ENCODE assay signal across 8 mouse cellular contexts in the genomic region with DNA sequence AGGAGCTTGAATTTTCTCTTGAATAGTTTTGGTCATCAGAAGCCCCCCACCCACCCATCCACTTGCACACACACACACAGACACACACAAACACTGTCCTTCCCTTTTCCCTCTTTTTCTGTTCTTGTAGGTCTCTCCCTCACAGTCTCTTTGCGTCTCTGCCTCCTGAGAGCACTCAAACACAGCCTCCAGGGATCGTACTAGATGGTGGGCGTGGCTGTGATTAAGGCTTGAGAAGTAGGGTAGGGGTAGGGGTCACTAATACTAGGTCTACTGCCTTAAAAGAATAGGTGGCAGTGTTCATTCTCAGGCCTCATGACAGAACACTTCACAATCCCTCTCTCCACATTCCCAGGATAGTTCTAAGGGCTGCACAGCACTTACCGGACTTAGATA. TPM values are rescaled to one million over a fixed set of nuclear protein-coding genes. Genes with fewer than 3 reads are reported as not detected.
DNase-seq lines count a peak whose midpoint lies in the region; ATAC-seq and TF ChIP-seq lines count a peak whose summit lies in the region.

A gene (minus strand): TSS at position 150 of the 396 bp plus-strand sequence.

- 36% methylated on average over 4 of the region's 4 CpGs for WGBS in bone marrow, adult 2 months
- 28% methylated on average over 4 of the region's 4 CpGs for WGBS in heart, embryonic 13.5 days
- 20% methylated on average over 4 of the region's 4 CpGs for WGBS in midbrain, embryonic 10.5 days

- DNase-seq in left cerebral cortex, adult 18-20 months (ENCODE audit: low spot score in 2 of 2) = no peak
- no peak for DNase-seq in left cerebral cortex, adult 9 months (ENCODE audit: low spot score in 2 of 2)
- no peak for DNase-seq in left cerebral cortex, postnatal 14 days (ENCODE audit: low spot score in 2 of 2)
- no peak for DNase-seq in midbrain, embryonic 10.5 days (ENCODE audit: low spot score)
- DNase-seq in natural killer cell, adult 2 months (ENCODE audit: low spot score in 2 of 2) = no peak
- DNase-seq in cerebellum, adult 18-20 months = no peak

- H3K27ac ChIP-seq in bone marrow, adult 2 months (ENCODE audit: control insufficient read depth, insufficient read depth, low read depth, low read length, poor library complexity) = no peak within 1 kb of the TSS
- H3K27ac ChIP-seq in heart, embryonic 13.5 days (replicated peaks) = peak within 1 kb of the TSS; percentile 82
- peak within 1 kb of the TSS; percentile 86 for H3K27ac ChIP-seq in midbrain, embryonic 10.5 days (replicated peaks)

- intact Hi-C loops in left cerebral cortex, postnatal 14 days (cut with DNase I) = no loop called here

- H3K4me3 ChIP-seq in bone marrow, adult 2 months (replicated peaks; ENCODE audit: control insufficient read depth, low read depth, low read length) = peak within 1 kb of the TSS; percentile 81
- H3K4me3 ChIP-seq in heart, embryonic 13.5 days = peak within 1 kb of the TSS; percentile 67
- peak within 1 kb of the TSS; percentile 67 for H3K4me3 ChIP-seq in midbrain, embryonic 10.5 days

- TF ChIP-seq POLR2A in bone marrow, adult 2 months (IDR thresholded peaks at IDR 0.05; ENCODE audit: borderline replicate concordance, control insufficient read depth, low read depth, low read length) = no peak

- no peaks in the 10 kb centered on the region for H3K4me1 ChIP-seq in bone marrow, adult 2 months (ENCODE audit: control insufficient read depth, insufficient read depth, low read length)
- H3K4me1 ChIP-seq in heart, embryonic 13.5 days = peaks cover 17% of the 10 kb centered on the region
- peaks cover 19% of the 10 kb centered on the region for H3K4me1 ChIP-seq in midbrain, embryonic 10.5 days

- no peak for TF ChIP-seq CTCF in bone marrow, adult 2 months (IDR thresholded peaks at IDR 0.05; ENCODE audit: control insufficient read depth, insufficient read depth, low read length)

- H3K9me3 ChIP-seq in heart, embryonic 13.5 days = no peaks in the 10 kb centered on the region
- no peaks in the 10 kb centered on the region for H3K9me3 ChIP-seq in midbrain, embryonic 10.5 days (replicated peaks)

- H3K4me2 ChIP-seq in heart, embryonic 13.5 days = peak within 1 kb of the TSS; percentile 72

- H3K27me3 ChIP-seq in heart, embryonic 13.5 days (replicated peaks) = 0 out of 2 replicates have a peak, but pooled peaks cover 5% of the 10 kb centered on the region
- peaks cover 64% of the 10 kb centered on the region for H3K27me3 ChIP-seq in midbrain, embryonic 10.5 days (ENCODE audit: low read depth, poor library complexity, severe bottlenecking)

- H3K9ac ChIP-seq in heart, embryonic 13.5 days = peak within 1 kb of the TSS; percentile 87

- no peak for ATAC-seq in heart, embryonic 13.5 days (ENCODE audit: extremely low read depth, insufficient number of reproducible peaks, low FRiP score, low TSS enrichment)

- H3K36me3 ChIP-seq in heart, embryonic 13.5 days = peaks cover 11% of the 10 kb centered on the region
- H3K36me3 ChIP-seq in midbrain, embryonic 10.5 days = peaks cover 10% of the 10 kb centered on the region

RNA-seq across cellular contexts. Expression of the gene that starts here (rescaled TPM):
- total RNA-seq in left cerebral cortex, adult 18-20 months (2021) = 100 to 1,000 TPM; 132 to 140 TPM
- polyA plus RNA-seq in bone marrow, adult 2 months (2011; ENCODE audit: insufficient read depth, insufficient read length, low replicate concordance, missing spikeins) = 9.3 and 26.9 TPM in 2 replicates
- 26.9 and 29.8 TPM in 2 replicates for polyA plus RNA-seq in heart, embryonic 13.5 days (2015; fragmentation: Nextera tagmentation; extraction: Ambion mirVana)
- total RNA-seq in left cerebral cortex, postnatal 14 days (2021) = 100 to 1,000 TPM; 138 to 143 TPM
- 16.6 and 22.3 TPM in 2 replicates for polyA plus RNA-seq in midbrain, embryonic 10.5 days (2016; fragmentation: Nextera tagmentation; extraction: Ambion mirVana)
